In the genomic region with DNA sequence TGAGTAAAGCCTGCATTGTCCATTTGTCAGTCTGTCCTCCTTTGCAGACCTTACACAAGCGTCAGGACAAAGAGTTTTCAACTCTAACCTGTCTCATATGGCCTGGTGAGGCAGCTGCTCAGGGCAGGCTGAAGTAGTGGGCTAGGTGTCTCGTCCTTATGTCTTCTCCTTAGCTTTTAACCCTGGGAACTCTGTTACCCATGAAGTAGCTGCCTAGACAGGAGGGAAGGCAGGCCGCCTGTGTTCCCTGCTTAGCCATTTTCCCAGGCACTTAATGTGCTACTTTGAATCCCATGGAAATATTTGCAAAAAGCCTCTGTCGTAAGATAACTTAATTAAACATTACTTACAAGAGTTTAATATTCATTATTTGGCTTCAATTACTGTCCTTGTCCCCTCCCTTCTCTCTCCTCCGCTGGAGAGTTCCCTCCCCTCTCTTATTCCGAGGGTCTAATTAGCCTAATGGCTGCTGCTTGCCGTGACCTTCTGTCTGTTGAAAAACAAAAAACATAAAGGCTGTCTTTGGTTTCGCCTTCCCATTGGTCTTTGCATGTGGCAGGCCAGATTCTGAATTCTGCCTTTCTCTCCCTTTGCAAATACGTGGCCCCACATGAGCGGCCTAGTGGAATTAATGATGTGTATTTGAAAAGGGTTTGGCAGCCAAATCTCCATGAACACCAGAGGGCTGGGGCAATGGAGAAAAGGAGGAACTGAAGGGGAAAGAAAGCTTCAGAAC, we compare ENCODE assay signal across 11 mouse cellular contexts.
A peak's percentile ranks its signal among the peaks of the same experiment; 100 is the strongest.
DNase-seq lines count a peak whose midpoint lies in the region; ATAC-seq and TF ChIP-seq lines count a peak whose summit lies in the region.
"Had no signal": no experiment of that assay in that cellular context is flagged by ENCODE, and none has a peak within 500 bp of the region (broad histone marks: within the 10 kb centered on the region; RNA-seq: fewer than 3 reads in every experiment).

No protein-coding gene starts in this region.

- no peak for TF ChIP-seq EP300 in lung, postnatal 0 days (IDR thresholded peaks at IDR 0.05)

- peak; percentile 75 for ATAC-seq in lung, postnatal 0 days
- peak; percentile 92 for ATAC-seq in forebrain, embryonic 12.5 days (ENCODE audit: low FRiP score)
- ATAC-seq: liver, postnatal 0 days had no signal

- no peak overlapping the region for H3K9ac ChIP-seq in lung, postnatal 0 days (replicated peaks; ENCODE audit: low read depth)
- H3K9ac ChIP-seq in forebrain, embryonic 12.5 days: peak overlapping the region; percentile 21; the same call in 1 of the 2 replicates
- H3K9ac ChIP-seq: heart, embryonic 15.5 days; liver, postnatal 0 days had no signal

- WGBS in lung, postnatal 0 days: 42% methylated on average over 10 of the region's 10 CpGs
- 9% methylated on average over 10 of the region's 10 CpGs for WGBS in forebrain, embryonic 12.5 days

- H3K27ac ChIP-seq in lung, postnatal 0 days (ENCODE audit: low read length): peak overlapping the region; percentile 73
- peak overlapping the region; percentile 79 for H3K27ac ChIP-seq in forebrain, embryonic 12.5 days
- H3K27ac ChIP-seq: heart, embryonic 15.5 days; layer of hippocampus, adult 2 months had no signal

- DNase-seq in lung, postnatal 0 days (ENCODE audit: low spot score): peak; percentile 70
- DNase-seq in lung, postnatal 25 days (ENCODE audit: low spot score): no peak
- peak; percentile 38 for DNase-seq in layer of hippocampus, adult 9-11 months
- peak; percentile 58 for DNase-seq in retina, embryonic 14.5 days (ENCODE audit: low spot score)
- no peak for DNase-seq in spleen, postnatal 10 days (ENCODE audit: low spot score in 2 of 2)
- DNase-seq in T-cell, adult 2 months (ENCODE audit: low spot score): no peak
- DNase-seq: liver, postnatal 0 days had no signal

- H3K36me3 ChIP-seq in lung, postnatal 0 days (ENCODE audit: insufficient read depth, low read length): no peaks in the 10 kb centered on the region
- no peaks in the 10 kb centered on the region for H3K36me3 ChIP-seq in forebrain, embryonic 12.5 days (replicated peaks)
- H3K36me3 ChIP-seq: G1E; heart, embryonic 15.5 days had no signal

- no peaks in the 10 kb centered on the region for H3K27me3 ChIP-seq in lung, postnatal 0 days (replicated peaks; ENCODE audit: insufficient read depth, low read length)
- H3K27me3 ChIP-seq in forebrain, embryonic 12.5 days: peaks cover 47% of the 10 kb centered on the region
- H3K27me3 ChIP-seq: heart, embryonic 15.5 days had no signal

- H3K4me1 ChIP-seq in lung, postnatal 0 days (ENCODE audit: insufficient read depth, low read depth, low read length): no peaks in the 10 kb centered on the region
- peaks cover 22% of the 10 kb centered on the region for H3K4me1 ChIP-seq in forebrain, embryonic 12.5 days
- H3K4me1 ChIP-seq: heart, embryonic 15.5 days had no signal

- H3K9me3 ChIP-seq in lung, postnatal 0 days (ENCODE audit: low read length): no peaks in the 10 kb centered on the region
- H3K9me3 ChIP-seq in forebrain, embryonic 12.5 days: no peaks in the 10 kb centered on the region
- H3K9me3 ChIP-seq: heart, embryonic 15.5 days had no signal

- no peak; the same call in 1 of the 2 replicates for TF ChIP-seq CTCF in lung, postnatal 0 days (IDR thresholded peaks at IDR 0.05)

- no peak overlapping the region for H3K4me3 ChIP-seq in lung, postnatal 0 days (ENCODE audit: low read depth, low read length)
- no peak overlapping the region for H3K4me3 ChIP-seq in forebrain, embryonic 12.5 days (replicated peaks)
- H3K4me3 ChIP-seq: heart, embryonic 15.5 days; layer of hippocampus, adult 2 months had no signal

- H3K4me2 ChIP-seq in lung, postnatal 0 days (replicated peaks; ENCODE audit: low read depth, low read length): no peak overlapping the region
- peak overlapping the region; percentile 27 for H3K4me2 ChIP-seq in forebrain, embryonic 12.5 days
- H3K4me2 ChIP-seq: heart, embryonic 15.5 days had no signal

Comparison
In these comparisons a context has a peak if more than half of its experiments do, and no peak if none do; other contexts are left out.
1. DNase-seq: peak in lung, postnatal 0 days (single experiment), layer of hippocampus, adult 9-11 months (single experiment) and retina, embryonic 14.5 days (single experiment); none in lung, postnatal 25 days (single experiment), spleen, postnatal 10 days (0 of 2) and T-cell, adult 2 months (single experiment).